Mouse (Mus musculus) right cerebral cortex, postnatal 4 days (tissue): ENCODE measurements around the gene Cpeb1.

Source experiments
- DNase-seq: peaks from one replicate; pipeline ENCODE4 v3.0.0-alpha.2; 2022

Cpeb1 gene

DNA sequence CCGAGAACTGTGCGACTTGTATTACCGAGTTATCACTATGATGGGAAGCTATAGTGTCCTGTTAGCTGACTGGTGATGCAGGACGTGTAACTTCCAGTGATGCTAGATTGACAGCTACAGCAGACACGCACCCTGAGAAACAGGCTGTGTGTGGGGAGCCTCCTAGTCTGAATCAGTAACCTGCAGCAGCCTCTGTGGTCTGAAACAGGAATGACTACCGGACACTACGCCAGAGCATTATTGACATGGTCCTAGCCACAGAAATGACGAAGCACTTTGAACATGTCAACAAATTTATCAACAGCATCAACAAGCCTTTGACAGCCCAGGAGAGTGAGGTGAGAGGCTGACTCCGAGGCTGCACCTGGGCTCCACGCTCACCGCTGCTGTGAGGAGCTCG lies 129.2 kb downstream of the Cpeb1 start:
- no peak for DNase-seq

DNA sequence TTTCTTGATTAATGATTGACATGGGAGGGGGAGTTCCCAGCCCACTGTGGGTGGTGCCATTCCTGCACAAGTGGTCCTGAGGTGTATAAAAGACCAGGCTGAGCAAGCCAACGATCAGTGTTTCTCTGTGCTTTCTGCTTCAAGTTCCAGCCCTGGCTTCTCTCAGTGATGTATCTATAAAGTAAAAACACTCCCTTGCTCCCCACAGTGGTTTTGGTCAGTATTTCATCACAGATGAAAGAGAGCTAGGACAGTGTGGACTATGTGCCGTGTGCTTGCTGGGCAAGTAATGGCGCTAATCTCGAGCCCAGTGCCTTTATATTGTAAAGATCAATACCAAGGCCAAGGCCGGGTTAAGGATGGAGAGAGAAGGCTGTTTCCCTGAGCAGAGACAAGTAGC lies 133.5 kb downstream of the Cpeb1 start:
- no peak for DNase-seq

DNA sequence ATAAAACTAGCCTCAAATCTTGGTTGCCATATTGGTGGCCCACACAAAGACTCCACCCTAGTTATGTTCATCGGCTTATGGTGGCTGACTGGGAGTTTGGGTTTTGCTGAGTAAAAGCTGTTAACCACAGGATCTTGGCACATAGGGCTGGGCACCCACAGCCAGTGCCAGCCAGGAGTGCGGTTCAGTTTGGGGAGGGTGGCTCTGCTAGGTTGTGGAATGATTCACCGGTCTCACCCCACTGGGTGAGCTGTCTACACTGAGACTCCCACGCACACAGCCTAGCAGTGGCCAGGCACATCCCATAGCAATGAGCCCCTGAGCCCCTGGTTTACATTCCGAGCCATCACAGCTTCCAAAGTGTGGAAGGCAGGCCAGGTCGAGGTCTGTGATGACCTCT lies 135.5 kb downstream of the Cpeb1 start:
- no peak for DNase-seq

DNA sequence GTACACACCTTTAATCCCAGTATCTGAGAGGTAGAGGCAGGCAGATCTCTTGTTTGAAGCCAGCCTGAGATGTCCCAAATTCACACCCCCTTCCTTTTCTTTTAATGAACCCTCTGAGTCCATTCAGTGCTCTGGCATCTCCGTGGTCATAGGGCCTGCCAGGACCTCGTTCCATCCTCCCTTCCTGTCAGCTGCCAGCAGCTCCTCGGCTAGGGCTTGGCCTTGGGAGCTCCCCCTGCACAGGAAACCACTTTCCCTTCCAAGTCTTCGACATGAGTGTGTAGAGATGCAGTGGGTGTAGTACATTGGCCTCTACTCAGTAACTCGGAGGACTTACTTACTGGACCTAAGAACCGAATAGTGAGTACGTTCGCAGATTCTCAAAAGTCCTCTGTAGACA lies 139.7 kb downstream of the Cpeb1 start:
- no peak for DNase-seq

DNA sequence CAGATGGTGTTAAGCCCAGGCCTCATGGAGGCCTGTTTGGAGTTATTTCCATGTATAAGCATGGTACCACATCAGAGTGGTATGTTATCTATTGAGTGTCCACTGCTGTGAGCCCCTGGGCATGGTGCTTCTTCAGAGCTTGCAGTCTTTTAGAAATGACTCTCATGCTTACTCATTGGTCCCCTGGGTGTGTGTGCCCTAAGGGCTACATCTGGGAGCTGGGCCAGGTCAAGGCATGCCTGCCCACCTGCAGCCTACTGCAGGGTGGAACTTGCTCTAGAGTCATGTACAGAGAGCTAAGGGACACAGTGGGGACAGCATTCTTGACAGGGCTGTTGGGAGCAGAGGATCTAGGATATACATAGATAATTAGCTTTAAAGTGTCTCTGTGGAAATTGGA lies 143.7 kb downstream of the Cpeb1 start:
- no peak for DNase-seq

DNA sequence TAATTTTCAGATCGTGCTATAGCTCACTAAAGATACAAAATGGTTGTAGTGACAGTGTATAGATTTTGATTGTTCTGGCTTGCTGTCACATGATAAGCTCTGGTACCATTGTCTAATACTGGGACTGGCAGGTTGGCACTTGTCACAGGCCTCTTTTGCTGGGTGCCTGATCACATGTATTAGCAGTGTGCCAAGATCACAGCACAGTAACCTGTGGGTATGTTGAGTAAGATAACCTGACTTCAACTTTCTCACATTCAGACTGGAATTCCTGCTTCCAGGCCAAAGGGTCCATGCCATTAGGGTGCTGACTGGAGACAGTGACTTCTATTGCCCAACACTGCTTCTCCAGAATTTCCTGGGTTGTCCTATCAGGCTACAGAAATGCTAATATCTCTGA lies 144.1 kb downstream of the Cpeb1 start:
- DNase-seq: no peak

DNA sequence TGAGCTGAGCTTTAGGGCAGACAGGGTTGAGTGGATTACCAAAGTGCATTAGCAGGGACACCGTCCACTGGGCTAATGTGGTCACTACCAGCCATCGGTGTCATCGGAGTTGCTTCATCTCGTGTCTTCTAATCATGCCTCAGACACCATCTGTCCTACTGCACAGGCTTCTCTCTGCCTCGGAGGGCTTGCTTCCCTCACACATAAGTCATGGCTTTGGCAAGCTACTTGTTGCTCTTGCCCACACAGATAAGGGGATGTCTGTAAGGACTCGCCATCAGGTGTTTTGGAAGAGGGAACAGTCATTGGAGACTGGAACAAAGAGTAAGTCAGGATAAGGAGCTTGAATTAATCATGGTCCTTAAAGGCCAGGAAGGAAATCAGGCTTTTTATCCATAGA lies 146.0 kb downstream of the Cpeb1 start:
- DNase-seq: no peak

DNA sequence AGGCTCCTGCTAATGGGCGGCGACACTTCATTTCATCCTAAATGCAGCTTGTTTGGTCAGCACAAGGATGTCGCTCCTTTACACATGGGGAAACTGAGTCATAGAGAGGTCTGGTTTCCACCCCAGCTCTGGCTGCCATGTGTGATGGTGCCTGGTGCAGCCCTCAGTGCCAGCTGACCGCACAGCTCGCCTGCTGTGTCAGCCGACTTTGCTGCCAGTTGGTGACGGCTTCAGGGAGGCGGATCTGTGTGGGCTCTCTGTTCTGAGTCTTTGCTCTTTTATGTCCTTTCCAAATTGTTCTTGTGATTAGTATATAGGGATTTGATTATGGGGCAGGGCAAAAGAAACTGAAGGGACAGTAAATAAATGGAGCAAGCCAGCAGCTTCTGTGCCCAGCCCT lies 147.5 kb downstream of the Cpeb1 start:
- DNase-seq: no peak

DNA sequence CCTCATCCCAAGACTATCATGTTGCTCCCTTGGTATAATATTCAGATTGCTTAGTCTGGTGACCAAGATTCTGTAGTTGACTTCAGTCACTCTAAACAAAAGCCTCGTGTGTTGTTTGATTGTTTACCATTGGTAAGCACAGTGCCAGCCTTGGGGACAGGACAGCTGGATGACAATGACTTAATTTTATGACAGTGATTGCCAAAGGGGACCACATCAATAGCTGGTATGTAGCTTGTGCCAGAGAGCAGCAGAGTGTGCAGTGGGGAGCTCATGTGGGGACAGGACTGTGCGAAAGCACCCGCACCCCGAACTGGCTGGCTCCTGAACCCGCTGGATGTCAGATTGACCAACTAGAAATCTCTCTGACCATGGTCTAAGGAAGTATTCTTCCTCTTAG lies 150.6 kb downstream of the Cpeb1 start:
- no peak for DNase-seq

DNA sequence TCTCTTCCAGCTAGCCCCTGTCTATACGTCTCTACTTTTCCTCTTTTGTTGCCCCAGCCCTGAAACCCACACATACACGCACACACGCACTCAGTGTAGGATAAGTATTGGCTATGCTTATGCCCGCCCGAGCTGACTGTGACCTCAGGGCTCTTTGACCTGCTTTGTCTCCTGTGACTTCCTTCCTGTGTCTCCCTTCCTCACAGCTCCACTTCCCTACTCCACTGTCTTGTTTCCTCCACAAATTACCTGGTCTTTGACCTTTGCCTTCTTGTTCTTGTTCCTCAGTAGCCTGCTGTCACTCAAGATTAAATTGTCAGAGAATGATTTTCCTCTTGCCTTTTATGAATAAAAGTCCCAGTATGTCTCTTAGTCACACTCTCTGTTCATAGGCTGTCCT lies 151.2 kb downstream of the Cpeb1 start:
- DNase-seq: no peak

DNA sequence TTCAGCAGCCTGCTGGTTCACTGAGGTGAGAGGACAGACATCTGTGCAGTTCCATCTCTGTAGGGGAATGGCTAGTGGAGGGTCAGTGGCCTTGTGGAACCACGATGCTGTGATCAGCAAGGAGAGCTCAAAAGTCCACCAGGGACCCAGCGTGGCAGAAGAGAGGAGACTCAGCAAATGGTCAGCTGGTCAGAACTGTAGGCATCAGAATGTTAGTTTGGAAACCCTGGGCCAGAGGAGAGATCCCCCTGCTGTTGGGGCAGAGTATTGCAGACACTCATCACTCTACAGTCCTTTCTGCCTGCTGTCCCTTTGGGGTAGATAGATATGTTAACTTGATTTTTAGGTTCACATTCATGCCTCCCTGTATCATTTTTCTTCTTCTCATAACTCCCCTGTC lies 151.6 kb downstream of the Cpeb1 start:
- no peak for DNase-seq

DNA sequence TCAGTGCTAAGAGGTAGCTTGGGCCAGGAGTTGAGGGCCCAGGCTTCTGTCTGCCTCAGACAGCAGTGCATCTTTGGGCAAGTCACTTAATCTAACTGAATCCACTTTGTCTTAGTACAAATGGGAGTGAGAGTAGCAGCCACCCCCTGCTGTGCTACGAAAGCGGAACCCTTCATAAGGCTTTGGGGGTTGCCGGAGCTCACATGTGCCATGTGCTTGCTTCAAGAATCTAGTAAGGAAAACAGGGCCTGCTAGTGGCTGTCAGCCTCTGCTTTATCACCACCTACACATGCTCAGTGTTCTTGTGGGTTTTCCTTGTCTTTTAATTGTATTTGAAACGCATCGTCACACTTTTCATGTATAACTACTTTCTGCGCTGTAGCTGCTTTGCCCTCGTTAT lies 153.9 kb downstream of the Cpeb1 start:
- no peak for DNase-seq

DNA sequence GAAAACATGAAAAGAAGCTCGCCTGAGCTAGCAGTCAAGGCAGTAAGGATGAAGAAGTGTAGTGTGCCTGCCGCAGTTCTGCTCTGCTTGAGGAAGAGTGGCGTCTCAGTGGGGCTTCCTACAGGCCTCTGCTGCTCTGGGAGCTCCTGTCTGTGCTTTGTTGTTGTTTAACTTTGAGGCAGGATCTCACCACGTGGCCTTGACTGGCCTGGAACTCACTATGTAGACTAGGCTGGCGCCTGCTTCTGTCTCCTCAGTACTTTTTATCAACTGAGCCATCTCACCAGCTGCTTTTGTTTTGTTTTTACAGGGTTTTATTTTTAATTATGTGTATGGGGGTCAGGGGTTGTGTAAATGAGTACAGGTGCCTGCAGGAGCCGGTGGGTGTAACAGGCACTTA lies 157.1 kb downstream of the Cpeb1 start:
- DNase-seq: no peak
